Mouse (Mus musculus): ENCODE measurements around the gene Atp1b1. TPM values are rescaled to one million over a fixed set of nuclear protein-coding genes. Genes with fewer than 3 reads are reported as not detected.

The Atp1b1 gene
- polyA plus RNA-seq, 1 experiment from 2014 or later, result 11.6 TPM

- no peaks in the 10 kb centered on the region for H3K36me3 ChIP-seq (replicated peaks; ENCODE audit: control insufficient read depth, insufficient read depth, low read depth, low read length)
- ATAC-seq (replicated peaks; ENCODE audit: insufficient number of reproducible peaks, low FRiP score, low TSS enrichment, low read depth), result no peak
- 88% methylated on average over 10 of the region's 10 CpGs for WGBS
Measured at GRCm38 (mm10) chr1:164446535-164446934, 11.6 kb downstream of the Atp1b1 start.

DNA sequence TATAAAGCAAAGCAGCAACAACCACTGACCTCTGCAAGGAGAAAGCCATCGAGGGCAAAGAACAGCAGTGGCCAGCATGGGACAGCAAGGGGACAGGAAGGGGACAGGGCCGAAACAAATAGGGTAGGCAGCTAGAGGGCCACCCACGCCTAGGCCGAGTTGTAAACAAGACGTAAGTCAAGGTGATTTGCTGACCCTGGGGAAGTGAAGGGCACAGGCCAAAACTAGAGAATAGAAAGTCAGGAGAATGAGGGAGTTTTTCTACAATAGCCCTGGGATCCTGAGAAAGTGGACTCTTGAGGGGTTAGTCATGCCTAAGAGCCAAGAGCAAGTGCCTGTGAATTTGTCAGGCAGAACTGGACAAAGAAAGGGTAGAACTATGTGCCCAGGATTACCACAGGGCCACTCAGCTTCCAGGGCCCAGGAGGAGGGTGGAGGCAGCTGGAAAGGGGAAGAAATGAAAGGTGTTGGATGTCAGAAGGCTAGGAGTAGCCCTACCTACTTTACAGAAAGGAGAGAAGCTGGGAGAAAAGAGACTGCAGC is 12.5 kb downstream of the Atp1b1 start:
- Histone ChIP-seq H3K27ac (replicated peaks; ENCODE audit: low read depth, low read length) (no peak overlapping the region), H3K27me3 (ENCODE audit: control insufficient read depth, insufficient read depth, low read length) (no peaks in the 10 kb centered on the region), H3K4me3 (ENCODE audit: low read depth, low read length) (no peak overlapping the region), H3K4me1 (ENCODE audit: control insufficient read depth, insufficient read depth, low read length) (no peaks in the 10 kb centered on the region), H3K36me3 (replicated peaks; ENCODE audit: control insufficient read depth, insufficient read depth, low read depth, low read length) (no peaks in the 10 kb centered on the region), H3K4me2 (ENCODE audit: low read depth, low read length) (no peak overlapping the region), H3K9ac (replicated peaks; ENCODE audit: low read length) (no peak overlapping the region), H3K9me3 (replicated peaks; ENCODE audit: control insufficient read depth, low read length) (no peaks in the 10 kb centered on the region)
- ATAC-seq (replicated peaks; ENCODE audit: insufficient number of reproducible peaks, low FRiP score, low TSS enrichment, low read depth) (no peak), DNase-seq (ENCODE audit: low spot score) (no peak)
- 84% methylated on average over 5 of the region's 5 CpGs for WGBS

More at GRCm38 (mm10) chr1:164446535-164446934, 11.6 kb downstream of the Atp1b1 start:
- H3K4me3 ChIP-seq (ENCODE audit: low read depth, low read length), result no peak overlapping the region
- no peaks in the 10 kb centered on the region for H3K9me3 ChIP-seq (replicated peaks; ENCODE audit: control insufficient read depth, low read length)
- DNase-seq (ENCODE audit: low spot score), result no peak
- H3K4me2 ChIP-seq (ENCODE audit: low read depth, low read length), result no peak overlapping the region
- no peak overlapping the region for H3K9ac ChIP-seq (replicated peaks; ENCODE audit: low read length)
- no peaks in the 10 kb centered on the region for H3K4me1 ChIP-seq (ENCODE audit: control insufficient read depth, insufficient read depth, low read length)
- no peaks in the 10 kb centered on the region for H3K27me3 ChIP-seq (ENCODE audit: control insufficient read depth, insufficient read depth, low read length)
- no peak overlapping the region for H3K27ac ChIP-seq (replicated peaks; ENCODE audit: low read depth, low read length)

DNA sequence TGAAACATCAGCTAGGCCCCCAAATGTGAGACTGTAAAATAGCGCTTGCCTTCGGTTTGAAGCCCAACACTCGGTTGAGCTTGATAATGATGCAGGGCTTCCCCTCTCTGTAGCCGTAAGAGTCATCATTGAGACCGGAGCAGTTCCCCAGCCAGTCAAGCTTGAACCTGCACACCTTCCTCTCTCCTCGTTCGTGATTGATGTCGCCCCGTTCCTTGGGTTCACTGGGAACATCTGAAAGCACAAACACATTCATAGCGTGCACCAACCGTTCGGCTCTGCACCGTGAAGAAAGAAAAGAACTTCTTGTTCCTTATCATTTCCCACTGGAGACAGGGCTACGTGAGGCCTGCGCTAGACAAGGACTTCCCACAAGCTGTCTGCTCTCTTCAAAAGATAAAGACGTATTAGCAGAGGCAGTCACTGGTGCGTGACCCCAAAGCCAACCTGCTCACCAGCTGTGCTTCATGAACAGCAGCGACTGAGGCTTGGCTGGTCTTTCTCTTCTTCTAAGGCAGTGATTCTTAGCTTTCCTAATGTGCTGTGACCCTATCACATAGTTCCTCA is 16.7 kb downstream of the Atp1b1 start:
- 78% methylated on average over 18 of the region's 18 CpGs for WGBS
- H3K9me3 ChIP-seq (replicated peaks; ENCODE audit: control insufficient read depth, low read length), result no peaks in the 10 kb centered on the region
- H3K36me3 ChIP-seq (replicated peaks; ENCODE audit: control insufficient read depth, insufficient read depth, low read depth, low read length), result no peaks in the 10 kb centered on the region
- no peaks in the 10 kb centered on the region for H3K27me3 ChIP-seq (ENCODE audit: control insufficient read depth, insufficient read depth, low read length)
- DNase-seq (ENCODE audit: low spot score) (no peak), ATAC-seq (replicated peaks; ENCODE audit: insufficient number of reproducible peaks, low FRiP score, low TSS enrichment, low read depth) (no peak)
- no peak overlapping the region for H3K27ac ChIP-seq (replicated peaks; ENCODE audit: low read depth, low read length)
- H3K9ac ChIP-seq (replicated peaks; ENCODE audit: low read length), result no peak overlapping the region
- no peaks in the 10 kb centered on the region for H3K4me1 ChIP-seq (ENCODE audit: control insufficient read depth, insufficient read depth, low read length)
- no peak overlapping the region for H3K4me3 ChIP-seq (ENCODE audit: low read depth, low read length)
- no peak overlapping the region for H3K4me2 ChIP-seq (ENCODE audit: low read depth, low read length)

- WGBS, result 86% methylated on average over 11 of the region's 11 CpGs
- Histone ChIP-seq H3K4me2 (ENCODE audit: low read depth, low read length) (no peak overlapping the region), H3K9me3 (replicated peaks; ENCODE audit: control insufficient read depth, low read length) (no peaks in the 10 kb centered on the region), H3K4me1 (ENCODE audit: control insufficient read depth, insufficient read depth, low read length) (no peaks in the 10 kb centered on the region), H3K36me3 (replicated peaks; ENCODE audit: control insufficient read depth, insufficient read depth, low read depth, low read length) (no peaks in the 10 kb centered on the region), H3K27ac (replicated peaks; ENCODE audit: low read depth, low read length) (no peak overlapping the region), H3K4me3 (ENCODE audit: low read depth, low read length) (no peak overlapping the region), H3K9ac (replicated peaks; ENCODE audit: low read length) (no peak overlapping the region), H3K27me3 (ENCODE audit: control insufficient read depth, insufficient read depth, low read length) (no peaks in the 10 kb centered on the region)
- ATAC-seq (replicated peaks; ENCODE audit: insufficient number of reproducible peaks, low FRiP score, low TSS enrichment, low read depth) (no peak), DNase-seq (ENCODE audit: low spot score) (no peak)
Measured at GRCm38 (mm10) chr1:164440708-164441407, 17.3 kb downstream of the Atp1b1 start.

- Histone ChIP-seq H3K4me1 (ENCODE audit: control insufficient read depth, insufficient read depth, low read length) (no peaks in the 10 kb centered on the region), H3K4me2 (ENCODE audit: low read depth, low read length) (no peak overlapping the region), H3K4me3 (ENCODE audit: low read depth, low read length) (no peak overlapping the region), H3K9me3 (replicated peaks; ENCODE audit: control insufficient read depth, low read length) (no peaks in the 10 kb centered on the region), H3K27me3 (ENCODE audit: control insufficient read depth, insufficient read depth, low read length) (no peaks in the 10 kb centered on the region), H3K9ac (replicated peaks; ENCODE audit: low read length) (no peak overlapping the region), H3K27ac (replicated peaks; ENCODE audit: low read depth, low read length) (no peak overlapping the region), H3K36me3 (replicated peaks; ENCODE audit: control insufficient read depth, insufficient read depth, low read depth, low read length) (no peaks in the 10 kb centered on the region)
- no peak for DNase-seq (ENCODE audit: low spot score)
- 92% methylated on average over 6 of the region's 6 CpGs for WGBS
- no peak for ATAC-seq (replicated peaks; ENCODE audit: insufficient number of reproducible peaks, low FRiP score, low TSS enrichment, low read depth)
Measured at GRCm38 (mm10) chr1:164440230-164440629, 17.9 kb downstream of the Atp1b1 start.

DNA sequence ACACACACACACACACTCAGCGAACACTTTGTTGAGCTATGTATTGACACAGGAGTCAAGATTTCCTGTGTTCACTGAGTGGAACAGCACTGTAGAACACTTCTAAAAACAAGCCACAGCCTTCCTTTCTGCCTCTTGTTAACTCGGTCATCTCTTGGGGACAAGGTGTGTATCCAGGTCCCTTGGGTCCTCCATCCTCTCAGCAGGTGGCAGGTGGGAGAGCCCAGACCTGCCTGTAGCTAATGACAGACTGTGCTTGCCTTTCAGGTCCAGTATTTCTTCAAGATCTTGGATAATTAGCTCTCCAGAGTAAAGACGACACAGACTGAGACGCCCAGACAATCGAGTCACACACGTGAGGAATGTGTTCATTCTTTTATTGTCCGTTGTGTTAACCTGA is 21.4 kb downstream of the Atp1b1 start:
- no peaks in the 10 kb centered on the region; the same call in 1 of the 2 replicates for H3K4me1 ChIP-seq (ENCODE audit: control insufficient read depth, insufficient read depth, low read length)
- no peak for DNase-seq (ENCODE audit: low spot score)
- no peak overlapping the region for H3K4me3 ChIP-seq (ENCODE audit: low read depth, low read length)
- no peak for ATAC-seq (replicated peaks; ENCODE audit: insufficient number of reproducible peaks, low FRiP score, low TSS enrichment, low read depth)
- no peaks in the 10 kb centered on the region for H3K36me3 ChIP-seq (replicated peaks; ENCODE audit: control insufficient read depth, insufficient read depth, low read depth, low read length)
- H3K9me3 ChIP-seq (replicated peaks; ENCODE audit: control insufficient read depth, low read length), result no peaks in the 10 kb centered on the region
- no peak overlapping the region for H3K27ac ChIP-seq (replicated peaks; ENCODE audit: low read depth, low read length)
- WGBS, result 88% methylated on average over 7 of the region's 7 CpGs
- H3K27me3 ChIP-seq (ENCODE audit: control insufficient read depth, insufficient read depth, low read length), result no peaks in the 10 kb centered on the region
- H3K9ac ChIP-seq (replicated peaks; ENCODE audit: low read length), result no peak overlapping the region
- no peak overlapping the region for H3K4me2 ChIP-seq (ENCODE audit: low read depth, low read length)

GRCm38 (mm10) chr1:164434049-164434448 is 24.1 kb downstream of the Atp1b1 start:
- no peak overlapping the region for H3K4me2 ChIP-seq (ENCODE audit: low read depth, low read length)
- no peaks in the 10 kb centered on the region for H3K27me3 ChIP-seq (ENCODE audit: control insufficient read depth, insufficient read depth, low read length)
- 70% methylated on average over 6 of the region's 6 CpGs for WGBS
- no peak overlapping the region for H3K27ac ChIP-seq (replicated peaks; ENCODE audit: low read depth, low read length)
- ATAC-seq (replicated peaks; ENCODE audit: insufficient number of reproducible peaks, low FRiP score, low TSS enrichment, low read depth) (no peak), DNase-seq (ENCODE audit: low spot score) (no peak)
- no peaks in the 10 kb centered on the region for H3K9me3 ChIP-seq (replicated peaks; ENCODE audit: control insufficient read depth, low read length)
- no peak overlapping the region for H3K9ac ChIP-seq (replicated peaks; ENCODE audit: low read length)
- H3K36me3 ChIP-seq (replicated peaks; ENCODE audit: control insufficient read depth, insufficient read depth, low read depth, low read length), result no peaks in the 10 kb centered on the region
- H3K4me3 ChIP-seq (ENCODE audit: low read depth, low read length), result no peak overlapping the region
- no peaks in the 10 kb centered on the region; the same call in 1 of the 2 replicates for H3K4me1 ChIP-seq (ENCODE audit: control insufficient read depth, insufficient read depth, low read length)

DNA sequence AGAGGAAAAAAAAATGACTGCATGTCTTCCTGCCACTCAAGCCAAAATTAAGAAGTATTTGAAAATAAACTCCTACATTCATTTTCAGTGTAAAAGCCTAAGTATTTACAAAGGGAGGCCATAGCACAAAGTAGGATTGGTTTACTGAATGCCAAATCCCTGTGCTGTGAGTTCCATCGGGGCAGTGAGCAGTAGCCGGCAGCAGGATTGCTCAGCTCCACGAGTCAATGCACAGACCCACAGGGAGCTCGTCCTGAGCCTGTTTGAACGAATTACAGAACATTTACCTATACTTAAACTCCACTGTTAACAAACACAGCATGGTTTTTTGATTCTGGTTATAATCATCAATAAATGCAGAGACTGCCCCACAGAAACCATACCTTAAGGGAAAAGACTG is 25.5 kb downstream of the Atp1b1 start:
- no peak for DNase-seq (ENCODE audit: low spot score)

More for the DNA sequence above, 25.5 kb downstream of the Atp1b1 start:
- no peaks in the 10 kb centered on the region for H3K27me3 ChIP-seq (ENCODE audit: control insufficient read depth, insufficient read depth, low read length)
- no peak overlapping the region for H3K4me3 ChIP-seq (ENCODE audit: low read depth, low read length)
- ATAC-seq (replicated peaks; ENCODE audit: insufficient number of reproducible peaks, low FRiP score, low TSS enrichment, low read depth), result no peak
- 77% methylated on average over 5 of the region's 5 CpGs for WGBS
- H3K4me2 ChIP-seq (ENCODE audit: low read depth, low read length), result no peak overlapping the region
- H3K36me3 ChIP-seq (replicated peaks; ENCODE audit: control insufficient read depth, insufficient read depth, low read depth, low read length), result no peaks in the 10 kb centered on the region
- H3K9ac ChIP-seq (replicated peaks; ENCODE audit: low read length), result no peak overlapping the region
- no peak overlapping the region for H3K27ac ChIP-seq (replicated peaks; ENCODE audit: low read depth, low read length)
- H3K9me3 ChIP-seq (replicated peaks; ENCODE audit: control insufficient read depth, low read length), result no peaks in the 10 kb centered on the region
- no peaks in the 10 kb centered on the region; the same call in 1 of the 2 replicates for H3K4me1 ChIP-seq (ENCODE audit: control insufficient read depth, insufficient read depth, low read length)
